Mouse (Mus musculus): ENCODE results near the gene Gm13539.

Gm13539 gene

DNA sequence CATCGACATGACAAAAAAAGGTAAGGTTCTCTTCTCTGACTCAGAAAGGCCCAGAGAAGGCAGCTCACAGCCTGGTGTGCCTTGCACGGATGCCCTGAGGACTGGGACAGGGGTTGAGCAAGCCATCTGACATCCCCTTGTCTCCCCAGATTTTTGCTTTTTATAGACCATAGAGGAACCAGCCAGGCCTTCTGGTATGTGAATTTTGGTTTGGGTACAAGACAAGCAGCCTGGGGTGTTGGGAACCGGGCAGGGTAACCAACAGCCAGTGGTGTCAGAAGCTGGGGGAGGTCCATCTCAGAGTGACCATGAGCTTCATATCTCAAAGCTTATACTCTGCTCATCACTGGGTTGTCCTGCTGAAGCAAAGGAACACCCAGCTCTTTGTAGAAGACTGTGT, 42.7 kb downstream of the Gm13539 start:
- DNase-seq (ENCODE audit: extremely low read depth, low read depth, low spot score) = no peak

DNA sequence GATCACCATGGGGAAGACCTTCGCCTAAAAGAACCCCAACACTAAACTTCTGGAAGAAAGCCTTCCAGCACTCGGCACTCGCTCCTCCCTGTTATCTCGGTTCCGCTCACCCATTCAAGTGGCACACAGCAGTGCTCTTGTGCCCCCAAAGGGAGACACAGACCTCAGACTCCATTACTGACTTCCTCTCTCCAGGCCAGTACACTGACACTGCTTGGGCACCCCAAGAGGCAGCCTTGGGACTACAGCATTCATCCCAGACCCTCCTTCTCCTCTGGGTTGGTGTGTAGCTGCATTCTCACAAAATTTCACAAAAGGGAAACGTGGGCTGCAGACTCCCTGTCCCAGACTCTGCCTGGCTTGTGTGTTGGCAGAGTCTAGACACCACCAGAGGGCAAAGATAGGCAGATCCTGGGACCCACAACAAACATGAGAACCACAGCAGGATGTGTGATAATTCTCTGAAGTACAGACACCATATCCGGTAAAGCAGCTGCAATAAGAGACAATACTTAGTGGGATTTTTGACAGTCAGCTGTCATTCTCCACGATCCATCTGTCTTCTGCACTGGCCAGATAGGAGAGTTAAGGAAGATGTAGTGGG, 46.4 kb downstream of the Gm13539 start:
- no peak for DNase-seq (ENCODE audit: extremely low read depth, low read depth, low spot score)

DNA sequence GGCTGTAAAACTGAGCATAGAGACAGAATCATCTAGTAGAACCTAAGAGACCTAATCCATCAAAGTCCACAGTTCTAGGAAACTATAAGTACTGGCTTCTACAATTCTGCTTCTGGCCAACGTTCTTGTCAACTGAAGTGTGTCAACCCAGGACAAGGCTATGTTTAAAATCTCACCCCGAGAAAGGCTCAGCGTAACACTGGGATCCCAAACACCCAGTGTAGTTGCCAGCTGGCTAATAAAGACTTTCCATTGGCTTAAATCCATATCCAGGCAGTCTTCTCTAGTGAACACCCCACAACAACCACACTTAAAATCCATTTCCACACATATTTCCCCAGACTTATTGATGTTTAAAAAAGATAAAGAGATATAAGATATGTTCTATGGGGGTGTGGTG, 48.7 kb downstream of the Gm13539 start:
- DNase-seq (ENCODE audit: extremely low read depth, low read depth, low spot score) = no peak

GRCm38 (mm10) chr2:25836291-25836690, 54.2 kb downstream of the Gm13539 start:
- DNase-seq (ENCODE audit: extremely low read depth, low read depth, low spot score) = no peak
